Mouse (Mus musculus) hindlimb bud, embryonic 11.5 days (tissue): ENCODE results near the gene Prr5.
A peak's percentile ranks its signal among the peaks of the same experiment; 100 is the strongest.

ENCODE experiments used
- DNase-seq: peaks from one replicate; pipeline ENCODE4 v3.0.0-alpha.2; 2012; ENCODE audit warnings: low read depth, low spot score; ENCODE audit errors: extremely low spot score

Prr5 gene

GRCm38 (mm10) chr15:84668938-84669747, at the start of gene Prr5:
Gene Prr5 (plus strand): TSS chr15:84669620.
- DNase-seq = no peak

GRCm38 (mm10) chr15:84620028-84620427, 49.4 kb upstream of the Prr5 start:
- DNase-seq = no peak

- no peak for DNase-seq
Measured at GRCm38 (mm10) chr15:84621722-84622428, 47.5 kb upstream of the Prr5 start.

GRCm38 (mm10) chr15:84624870-84625269, 44.5 kb upstream of the Prr5 start:
- DNase-seq = no peak

GRCm38 (mm10) chr15:84625712-84626414, 43.6 kb upstream of the Prr5 start:
- peak; percentile 37 for DNase-seq

- DNase-seq = no peak
Measured at GRCm38 (mm10) chr15:84627308-84627707, 42.1 kb upstream of the Prr5 start.

GRCm38 (mm10) chr15:84629680-84630079, 39.7 kb upstream of the Prr5 start:
- DNase-seq = no peak

- peak; percentile 70 for DNase-seq
Measured at GRCm38 (mm10) chr15:84631560-84631959, 37.9 kb upstream of the Prr5 start.

GRCm38 (mm10) chr15:84634361-84634760, 35.1 kb upstream of the Prr5 start:
- DNase-seq = no peak

- DNase-seq = no peak
Measured at GRCm38 (mm10) chr15:84638405-84638804, 31.0 kb upstream of the Prr5 start.

- DNase-seq = no peak
Measured at GRCm38 (mm10) chr15:84639072-84639450, 30.4 kb upstream of the Prr5 start.

- no peak for DNase-seq
Measured at GRCm38 (mm10) chr15:84639451-84640136, 29.8 kb upstream of the Prr5 start.

- no peak for DNase-seq
Measured at GRCm38 (mm10) chr15:84640722-84641121, 28.7 kb upstream of the Prr5 start.

GRCm38 (mm10) chr15:84641127-84641526, 28.3 kb upstream of the Prr5 start:
- DNase-seq = no peak

- no peak for DNase-seq
Measured at GRCm38 (mm10) chr15:84641948-84642347, 27.5 kb upstream of the Prr5 start.

GRCm38 (mm10) chr15:84643178-84643577, 26.2 kb upstream of the Prr5 start:
- no peak for DNase-seq

GRCm38 (mm10) chr15:84651481-84651880, 17.9 kb upstream of the Prr5 start:
- no peak for DNase-seq

GRCm38 (mm10) chr15:84653151-84653550, 16.3 kb upstream of the Prr5 start:
- no peak for DNase-seq

GRCm38 (mm10) chr15:84653979-84654966, 15.1 kb upstream of the Prr5 start:
- peak; percentile 76 for DNase-seq

GRCm38 (mm10) chr15:84654975-84655374, 14.4 kb upstream of the Prr5 start:
- DNase-seq = no peak
